Mouse (Mus musculus): ENCODE measurements around the gene Wdr59.

DNA sequence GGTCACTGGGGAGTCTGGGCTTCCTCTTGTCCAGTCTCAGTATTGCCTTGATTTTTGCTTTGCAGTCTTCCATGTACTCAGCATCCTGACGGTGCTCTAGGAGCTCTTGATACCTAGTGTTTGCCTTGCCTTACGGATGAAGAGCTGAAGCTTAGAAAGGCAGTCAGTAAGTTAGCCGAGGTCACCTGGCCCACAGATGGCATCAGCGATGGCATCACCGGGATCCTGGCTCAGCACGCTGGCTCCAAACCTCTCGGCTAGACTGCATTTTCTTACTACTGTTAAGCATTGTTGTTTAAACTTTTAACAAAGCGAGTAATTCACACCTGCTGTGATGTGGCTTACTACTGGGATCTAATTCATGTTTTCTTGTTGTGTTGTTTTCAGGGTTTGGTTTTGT lies 8.4 kb downstream of the Wdr59 start:
- TF ChIP-seq CTCF (conservative IDR thresholded peaks at IDR 0.05; ENCODE audit: low read length) (no peak), NANOG (IDR thresholded peaks at IDR 0.05; ENCODE audit: borderline replicate concordance, low read length) (no peak)
